Mouse (Mus musculus) mesoderm, embryonic 11.5 days (tissue): ENCODE data around the gene Rdh9.

Experiments used
- DNase-seq: peaks from one replicate; pipeline ENCODE4 v3.0.0-alpha.2; 2012; ENCODE audit warnings: low read depth, low spot score

Gene Rdh9

DNA sequence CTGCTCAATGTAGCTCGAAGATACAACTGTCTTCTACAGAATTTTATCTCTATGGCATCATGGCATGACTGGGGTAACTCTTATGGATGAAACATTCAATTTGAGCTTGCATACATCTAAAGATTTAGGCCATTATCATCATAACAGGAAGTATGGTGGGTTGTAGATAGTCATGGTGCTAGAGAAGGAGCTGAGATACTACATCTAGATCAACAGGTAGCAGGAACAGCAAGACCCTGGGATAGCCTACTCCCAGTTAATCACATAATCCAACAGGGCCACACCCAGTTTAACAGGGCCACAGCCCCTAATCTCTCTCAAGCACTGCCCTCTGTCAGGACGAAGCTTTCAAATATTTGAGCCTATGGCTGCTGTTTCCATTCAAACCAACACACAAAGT, 64.6 kb downstream of the Rdh9 start:
- DNase-seq = no peak
